Mouse (Mus musculus) heart, adult 2 months (tissue): ENCODE data around the gene Kcnk4. TPM values are rescaled to one million over a fixed set of nuclear protein-coding genes. Genes with fewer than 3 reads are reported as not detected.

ENCODE experiments used
- DNase-seq, 2 experiments: peaks; one replicate each; pipeline ENCODE4 v3.0.0; 2021
- H3K27ac ChIP-seq: fragments of 200-600 bp; 2 replicates; pipeline ENCODE4 v1.8.1; 2022
- H3K27me3 ChIP-seq: fragments of 200-500 bp; 2 replicates; pipeline ENCODE4 v1.6.1; 2012; ENCODE audit warnings: mild to moderate bottlenecking, low read length, inconsistent platforms, mixed read lengths; ENCODE audit not compliant: control insufficient read depth, insufficient read depth
- H3K36me3 ChIP-seq: fragments of 200-500 bp; 2 replicates; pipeline ENCODE4 v1.6.1; 2012; ENCODE audit warnings: low read length, inconsistent platforms; ENCODE audit not compliant: control insufficient read depth, insufficient read depth
- H3K4me1 ChIP-seq: fragments of 200-500 bp; 2 replicates; pipeline ENCODE4 v1.6.1; 2011; ENCODE audit warnings: low read length; ENCODE audit not compliant: control insufficient read depth, insufficient read depth
- H3K4me3 ChIP-seq: fragments of 200-600 bp; 2 replicates; pipeline ENCODE4 v1.8.1; 2022
- H3K79me2 ChIP-seq: fragments of 200-500 bp; replicated peaks from 2 replicates; pipeline ENCODE4 v1.6.1; 2012; ENCODE audit warnings: mild to moderate bottlenecking, inconsistent platforms, low read length, moderate library complexity, mixed read lengths; ENCODE audit not compliant: control insufficient read depth, insufficient read depth
- H3K9ac ChIP-seq: fragments of 200-500 bp; 2 replicates; pipeline ENCODE4 v1.6.1; 2012; ENCODE audit warnings: low read depth, mild to moderate bottlenecking, control low read depth, inconsistent platforms, low read length, mixed read lengths
- CTCF ChIP-seq: fragments of 200-600 bp; IDR thresholded peaks from 2 replicates; pipeline ENCODE4 v1.8.1; 2022; ENCODE audit warnings: antibody characterized with exemption, mild to moderate bottlenecking, moderate library complexity
- EP300 ChIP-seq: fragments of 200-500 bp; IDR thresholded peaks from 2 replicates; pipeline ENCODE4 v1.6.1; 2011; ENCODE audit warnings: low read depth, low read length, control low read depth; ENCODE audit not compliant: insufficient read depth
- POLR2A ChIP-seq: fragments of 200-500 bp; IDR thresholded peaks from 2 replicates; pipeline ENCODE4 v1.6.1; 2011; ENCODE audit warnings: mild to moderate bottlenecking, low read depth, low read length, control low read depth; ENCODE audit not compliant: insufficient read depth
- WGBS: fragments of 180-500 bp; shearing (Covaris S2); methylation state at CpG from one replicate; pipeline ENCODE4 v1.1.7; 2018; 5-methylcytosine and 5-hydroxymethylcytosine counted together
- intact Hi-C: fragments of 180-260 bp; cut with DNase I; formaldehyde crosslinking; loops from one replicate; pipeline ENCODE4 v1.15.1; 2025
- polyA plus RNA-seq: library from polyadenylated mRNA; depleted of rRNA; stranded (reverse); fragments of >200 nt; gene quantifications from 2 replicates; pipeline ENCODE4 v1.2.3, GENCODE M21; 2012
- total RNA-seq, 2 experiments: library from RNA; stranded (reverse); gene quantifications; 2 replicates each; pipeline ENCODE4 v1.2.3; 2021

The Kcnk4 gene
- total and polyA plus RNA-seq, 3 experiments, result 0.21 TPM; not detected in 2

GRCm38 (mm10) chr19:6949532-6949931 lies 15.2 kb upstream of the Kcnk4 start:
- Histone ChIP-seq H3K4me3 (no peak overlapping the region), H3K4me1 (peaks cover 7% of the 10 kb centered on the region), H3K27ac (no peak overlapping the region), H3K27me3 (no peaks in the 10 kb centered on the region), H3K36me3 (no peaks in the 10 kb centered on the region), H3K79me2 (no peaks in the 10 kb centered on the region), H3K9ac (no peak overlapping the region)
- no peak for TF ChIP-seq POLR2A
- TF ChIP-seq CTCF, result no peak
- TF ChIP-seq EP300, result no peak
- 88% methylated on average over 5 of the region's 5 CpGs for WGBS
- intact Hi-C loops, result no loop called here
- no peak for DNase-seq

GRCm38 (mm10) chr19:6948186-6948585 lies 13.9 kb upstream of the Kcnk4 start:
- intact Hi-C loops, result no loop called here

GRCm38 (mm10) chr19:6947742-6948141 lies 13.4 kb upstream of the Kcnk4 start:
- intact Hi-C loops, result no loop called here
- H3K27ac ChIP-seq, result no peak overlapping the region
- no peak for DNase-seq
- H3K79me2 ChIP-seq, result no peaks in the 10 kb centered on the region
- no peak overlapping the region for H3K4me3 ChIP-seq
- TF ChIP-seq POLR2A (no peak), CTCF (no peak), EP300 (no peak)
- H3K4me1 ChIP-seq, result peaks cover 6% of the 10 kb centered on the region
- no peaks in the 10 kb centered on the region for H3K36me3 ChIP-seq
- no peak overlapping the region for H3K9ac ChIP-seq
- no peaks in the 10 kb centered on the region for H3K27me3 ChIP-seq
- 64% methylated on average over 4 of the region's 4 CpGs for WGBS

More at GRCm38 (mm10) chr19:6948186-6948585, 13.9 kb upstream of the Kcnk4 start:
- Histone ChIP-seq H3K27me3 (no peaks in the 10 kb centered on the region), H3K36me3 (no peaks in the 10 kb centered on the region), H3K27ac (no peak overlapping the region), H3K4me3 (no peak overlapping the region), H3K4me1 (peaks cover 7% of the 10 kb centered on the region), H3K79me2 (no peaks in the 10 kb centered on the region), H3K9ac (no peak overlapping the region)
- TF ChIP-seq POLR2A (no peak), EP300 (no peak), CTCF (no peak)
- WGBS, result 70% methylated on average over 4 of the region's 4 CpGs
- DNase-seq, result no peak

- Histone ChIP-seq H3K4me1 (peaks cover 3% of the 10 kb centered on the region), H3K4me3 (no peak overlapping the region), H3K9ac (no peak overlapping the region), H3K27ac (no peak overlapping the region), H3K79me2 (no peaks in the 10 kb centered on the region), H3K27me3 (no peaks in the 10 kb centered on the region), H3K36me3 (no peaks in the 10 kb centered on the region)
- TF ChIP-seq CTCF (no peak), EP300 (no peak), POLR2A (no peak)
- no peak for DNase-seq
- WGBS, result 93% methylated on average over 6 of the region's 6 CpGs
- intact Hi-C loops, result loop anchor here (5.0 kb wide), 1 partner anchor 34 kb away; the partner anchor contains the start of gene Plcb3
These were observed 9.4 kb upstream of the Kcnk4 start for GRCm38 (mm10) chr19:6943709-6944108.

GRCm38 (mm10) chr19:6942764-6943163 lies 8.4 kb upstream of the Kcnk4 start:
- H3K36me3 ChIP-seq, result no peaks in the 10 kb centered on the region
- H3K27ac ChIP-seq, result peak overlapping the region; percentile 84
- peak overlapping the region; percentile 65 for H3K9ac ChIP-seq
- H3K4me3 ChIP-seq, result peak overlapping the region; percentile 80
- no peaks in the 10 kb centered on the region for H3K27me3 ChIP-seq
- peaks cover 3% of the 10 kb centered on the region for H3K4me1 ChIP-seq
- intact Hi-C loops, result loop anchor here (1.0 to 5.0 kb wide), 2 partner anchors 9 to 35 kb away; partner anchors contain the start of gene Plcb3
- DNase-seq, result no peak
- WGBS, result 25% methylated on average over 5 of the region's 5 CpGs
- no peaks in the 10 kb centered on the region for H3K79me2 ChIP-seq
- TF ChIP-seq POLR2A (no peak), EP300 (no peak), CTCF (no peak)

- no peaks in the 10 kb centered on the region for H3K79me2 ChIP-seq
- peak; percentile 95 to 98 for DNase-seq
- TF ChIP-seq EP300, result no peak
- peak; percentile 88 for TF ChIP-seq POLR2A
- under 1% methylated on average over 27 of the region's 27 CpGs for WGBS
- H3K4me3 ChIP-seq, result peak within 1 kb of the TSS; percentile 80
- H3K36me3 ChIP-seq, result no peaks in the 10 kb centered on the region
- H3K4me1 ChIP-seq, result peaks cover 3% of the 10 kb centered on the region
- peak within 1 kb of the TSS; percentile 84 for H3K27ac ChIP-seq
- intact Hi-C loops, result loop anchor here (1.0 to 5.0 kb wide), 2 partner anchors 9 to 35 kb away; partner anchors contain the start of gene Plcb3
- peak within 1 kb of the TSS; percentile 91 for H3K9ac ChIP-seq
- H3K27me3 ChIP-seq, result no peaks in the 10 kb centered on the region
These were observed 8.0 kb upstream of the Kcnk4 start, which contains the start of gene Gpr137 for GRCm38 (mm10) chr19:6942249-6942691. Gene Gpr137, minus strand, starts transcription at chr19:6942480.
